Mouse (Mus musculus) kidney, adult 2 months (tissue): ENCODE results near the gene Six2.

Experiments used
- CTCF ChIP-seq: fragments of 200-500 bp; conservative IDR thresholded peaks from 2 replicates; pipeline ENCODE4 v1.5.1; 2011; ENCODE audit warnings: low read depth, mild to moderate bottlenecking, control low read depth, low read length, moderate library complexity, mixed read lengths; ENCODE audit not compliant: insufficient read depth, insufficient read length
- POLR2A ChIP-seq: fragments of 200-500 bp; IDR thresholded peaks from one replicate; pipeline ENCODE4 v1.6.1; 2011; ENCODE audit warnings: low read depth, low read length, control low read depth

- TF ChIP-seq POLR2A (no peak), CTCF (no peak)
Observed at GRCm38 (mm10) chr17:85725988-85726387, 37.9 kb upstream of the Six2 start.
